Mouse (Mus musculus): ENCODE data around the gene Pitpnm3.

The Pitpnm3 gene

DNA sequence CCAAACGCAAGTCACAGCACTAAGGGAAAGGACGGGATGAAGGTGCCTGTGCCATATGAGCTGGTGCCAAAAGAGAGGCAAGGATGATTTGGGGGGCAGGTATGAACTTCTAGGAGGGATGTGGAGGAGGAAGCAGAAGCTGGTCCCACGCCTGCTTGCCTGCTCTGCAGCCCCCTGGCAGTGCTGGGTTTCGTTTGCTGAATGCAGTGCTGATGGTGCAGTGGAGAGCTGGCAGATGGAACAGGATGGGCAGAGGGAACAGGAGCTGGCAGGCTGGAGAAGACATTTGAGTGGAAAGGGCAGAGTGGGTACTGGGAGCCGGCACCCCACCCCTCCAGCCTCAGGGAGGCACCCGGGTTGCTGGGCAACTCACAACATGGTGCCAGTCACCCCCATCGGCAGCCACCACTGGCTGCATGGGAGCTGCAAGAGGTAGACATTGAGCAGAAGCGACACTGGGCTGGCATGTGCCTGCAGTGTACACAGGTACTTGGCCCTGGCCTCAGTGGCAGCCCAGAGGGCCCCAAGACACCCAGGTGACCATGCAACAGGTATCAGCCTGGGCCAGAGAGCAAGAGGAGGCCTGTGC, 86.3 kb downstream of the Pitpnm3 start:
- DNase-seq, result no peak

DNA sequence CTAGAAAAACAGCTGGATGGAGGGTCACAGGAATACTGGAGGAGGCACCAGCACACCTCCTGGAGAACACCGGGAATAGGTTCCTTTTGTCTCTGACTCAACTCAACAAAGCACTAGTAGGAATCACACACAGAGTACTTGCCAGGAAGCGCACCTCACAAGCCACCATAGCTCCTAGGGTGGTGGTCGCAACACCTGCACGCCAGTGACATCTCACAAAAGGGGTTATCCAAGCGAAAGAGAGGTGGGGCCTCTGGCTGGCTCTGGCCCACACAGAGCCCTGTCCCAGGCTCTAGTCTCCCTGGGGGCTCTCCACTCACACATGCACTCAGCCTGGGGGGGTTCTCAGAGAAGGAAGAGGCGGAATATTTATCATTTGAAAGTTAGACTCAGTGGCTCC, 86.8 kb downstream of the Pitpnm3 start:
- no peak for DNase-seq

DNA sequence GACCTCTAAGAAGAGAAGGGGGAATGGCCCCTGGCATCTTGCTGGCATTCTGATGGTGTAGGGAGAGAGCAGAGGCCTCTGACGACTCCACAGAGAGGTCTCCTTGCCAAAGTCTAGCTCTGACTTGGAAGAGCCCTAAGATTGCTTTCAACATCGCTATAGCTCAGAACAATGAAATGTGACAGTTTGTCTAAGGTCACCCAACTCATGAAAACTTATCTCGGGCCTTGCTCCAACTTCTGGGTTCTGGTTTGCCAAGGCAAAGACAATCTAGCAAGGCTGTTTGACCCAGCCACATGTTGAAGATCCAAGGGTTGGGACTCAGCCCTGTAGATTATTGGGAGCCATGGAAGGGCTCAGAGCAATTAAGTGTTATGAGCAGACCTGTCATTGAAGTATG, 91.3 kb downstream of the Pitpnm3 start:
- DNase-seq, result no peak

DNA sequence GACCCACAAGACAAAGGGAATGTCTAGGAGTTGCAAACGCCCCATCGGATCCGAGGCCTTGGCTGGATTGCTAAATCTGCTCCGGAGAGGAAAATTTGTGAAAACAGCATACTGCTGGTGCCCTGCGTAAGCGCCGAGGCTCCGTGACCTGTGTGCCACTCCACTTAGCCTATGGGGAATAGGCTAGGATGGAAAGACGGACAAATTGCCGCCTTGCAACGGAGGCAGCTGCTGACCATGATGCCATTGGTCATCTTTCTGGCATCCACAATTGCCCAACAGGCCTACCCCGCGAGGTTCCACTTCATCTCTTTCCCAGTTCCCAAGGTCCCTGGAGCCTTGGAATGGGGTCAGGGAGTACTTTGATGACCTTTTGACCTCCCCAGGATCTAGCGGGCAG, 92.9 kb downstream of the Pitpnm3 start:
- no peak for DNase-seq

DNA sequence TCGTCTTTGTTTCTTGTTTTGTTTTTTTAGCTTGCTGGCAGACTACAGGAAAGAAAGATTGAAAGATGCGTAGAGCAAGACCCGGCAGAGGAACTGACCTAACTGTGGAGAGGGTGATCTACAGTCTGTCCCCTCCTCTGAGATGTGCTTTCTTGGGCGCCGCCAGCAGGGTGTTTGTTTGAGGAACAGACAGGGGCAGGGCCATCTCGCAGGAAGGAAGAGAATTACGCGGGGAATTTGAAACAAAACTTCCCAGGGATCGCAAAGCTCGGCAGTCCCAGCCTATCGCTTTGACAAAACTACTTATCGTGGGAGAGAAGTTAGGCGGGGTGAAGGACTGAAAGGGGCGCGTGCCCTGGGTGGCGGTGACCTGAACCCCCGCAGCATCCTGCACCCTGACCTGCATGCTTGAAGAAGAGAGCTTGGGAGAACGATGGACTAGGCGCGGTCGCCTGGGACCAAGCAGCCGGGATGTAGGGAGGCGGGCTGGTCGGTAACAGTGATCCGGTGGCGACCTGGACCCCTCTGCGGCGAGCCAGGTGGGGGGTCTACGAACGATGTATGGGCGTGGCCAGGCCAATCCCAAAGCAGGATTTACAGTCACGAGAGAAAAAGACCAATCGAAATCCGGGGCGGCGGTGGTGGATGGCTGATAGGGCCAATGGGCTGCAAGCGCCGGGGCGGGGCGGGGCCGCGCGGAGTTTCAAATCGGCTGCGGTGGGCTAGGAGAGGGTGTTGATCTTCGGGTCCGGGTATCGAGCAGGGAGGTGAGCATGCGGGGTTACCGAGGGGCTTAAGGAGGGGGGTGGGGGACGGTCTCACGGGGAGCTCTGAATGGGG, 93.6 kb downstream of the Pitpnm3 start, which contains the start of gene Pimreg:
TSS of gene Pimreg (plus strand) at position 265 of the 840 bp plus-strand sequence.
- peak; percentile 78 to 81 for DNase-seq

DNA sequence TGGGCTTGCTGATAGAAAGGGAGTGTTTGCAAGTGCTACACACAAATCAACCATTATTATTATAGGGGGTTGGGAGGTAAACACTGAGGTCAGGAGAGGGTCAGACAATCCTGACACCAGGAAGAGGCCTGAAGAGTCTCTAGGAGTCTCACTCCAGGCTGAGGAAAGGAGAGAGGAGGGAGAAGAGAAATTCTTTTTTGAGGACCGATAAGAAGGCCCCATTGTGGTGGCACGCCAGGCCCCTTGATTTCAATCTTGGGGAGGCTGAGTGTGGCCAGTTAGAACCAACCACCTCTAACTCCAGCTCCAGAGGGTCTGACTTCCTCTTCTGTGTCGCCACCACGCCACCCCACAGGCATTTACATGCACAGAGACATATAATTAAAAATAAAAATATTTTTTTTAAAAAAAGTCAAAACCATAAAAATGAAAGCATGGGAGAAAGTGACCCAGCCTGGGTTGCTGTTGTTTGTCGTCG, 94.2 kb downstream of the Pitpnm3 start:
- no peak for DNase-seq

DNA sequence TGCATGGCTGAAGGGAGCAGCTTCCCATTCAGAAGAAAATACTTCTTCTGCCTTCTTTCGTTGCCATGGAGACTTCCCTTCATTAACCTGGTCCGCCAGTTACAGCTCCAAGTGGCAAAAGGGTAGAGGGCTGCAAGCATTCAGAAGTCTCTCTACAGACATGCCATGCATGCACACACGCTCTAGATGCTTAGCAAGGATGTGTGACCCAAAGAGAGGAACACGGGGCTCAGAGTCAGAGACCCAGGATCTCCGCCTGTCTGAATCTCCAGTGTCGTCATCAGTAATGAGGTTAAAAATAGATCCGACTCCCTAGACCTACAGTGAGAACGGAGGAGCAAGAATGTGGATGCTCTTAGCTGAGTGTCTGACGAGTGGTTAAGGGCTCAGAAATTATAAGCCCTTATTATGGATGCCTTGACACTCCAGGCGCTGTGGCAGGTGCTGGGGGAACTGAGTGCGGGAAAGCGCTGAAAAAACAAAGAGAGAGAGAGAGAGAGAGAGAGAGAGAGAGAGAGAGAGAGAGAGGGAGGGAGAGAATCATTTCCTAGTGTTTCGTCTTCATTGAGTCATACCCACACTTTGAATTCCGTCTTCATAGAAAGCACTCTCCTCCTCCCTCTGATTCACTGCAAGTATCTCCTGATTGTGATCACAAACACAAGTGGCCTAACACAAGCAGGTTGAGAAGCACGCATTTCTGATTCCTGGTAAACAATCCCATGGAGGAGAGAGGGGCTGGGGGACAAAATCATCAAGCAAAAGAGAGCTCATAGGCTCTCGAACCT, 95.8 kb downstream of the Pitpnm3 start:
- DNase-seq, result no peak

DNA sequence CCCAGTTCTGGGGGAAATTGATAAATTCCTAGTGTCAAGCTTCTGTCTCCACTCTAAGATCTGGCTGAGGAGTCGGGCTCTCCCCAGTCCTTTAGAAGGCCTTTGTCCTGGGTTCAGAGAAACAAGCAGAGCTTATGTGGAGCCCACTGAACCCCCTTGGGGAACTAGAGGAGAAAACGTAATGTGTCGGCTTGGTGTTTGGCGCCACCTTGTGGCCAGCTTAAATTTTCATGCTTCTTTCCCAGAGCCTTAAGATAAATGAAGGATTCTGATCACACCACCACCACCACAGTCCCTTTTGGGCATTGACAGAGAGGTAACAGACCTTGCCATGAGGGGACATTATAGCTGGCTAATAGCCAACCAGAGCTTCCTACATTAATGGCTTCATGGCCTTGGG, 97.6 kb downstream of the Pitpnm3 start:
- peak; percentile 76 to 85 for DNase-seq

DNA sequence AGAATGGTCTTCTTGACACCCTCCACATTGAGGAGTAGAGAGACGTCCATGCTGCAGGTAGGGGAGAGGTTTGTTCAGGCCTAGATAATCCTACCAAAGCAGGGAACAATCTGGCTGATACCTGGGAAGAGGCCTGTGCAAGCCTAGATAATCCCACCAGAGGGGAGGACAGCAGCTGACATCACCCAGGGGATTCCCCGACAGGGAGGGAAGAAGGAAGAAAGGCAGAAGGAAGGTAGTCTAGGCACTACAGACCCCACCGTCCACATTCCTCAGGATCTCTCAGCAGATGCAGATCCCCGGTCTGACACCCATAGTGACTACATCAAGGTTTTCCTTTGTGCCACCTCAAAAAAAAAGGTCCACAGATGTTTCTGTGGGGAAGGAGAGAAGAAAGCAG, 98.2 kb downstream of the Pitpnm3 start, which contains the start of gene Aipl1:
TSS of gene Aipl1 (minus strand) at position 101 of the 400 bp plus-strand sequence.
- DNase-seq, result no peak

DNA sequence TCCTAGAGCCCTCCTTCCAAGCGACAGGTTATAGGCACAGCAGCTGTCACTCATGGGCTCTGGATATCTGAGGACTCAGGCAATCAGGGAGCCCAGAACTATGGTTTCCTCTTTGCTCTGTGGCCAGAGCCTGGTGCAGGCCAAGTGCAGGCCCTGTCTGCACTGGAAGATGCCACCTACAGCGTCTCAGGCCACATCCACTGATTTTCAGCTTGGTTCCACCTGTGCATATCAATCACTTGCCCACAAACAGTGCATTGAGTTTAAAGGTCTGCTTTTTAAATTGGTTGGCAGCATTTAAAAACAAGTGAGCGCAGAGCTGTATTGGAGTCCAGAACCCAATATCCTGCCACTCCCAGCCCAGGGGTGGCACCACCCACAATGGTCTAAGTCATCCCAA, 103.0 kb downstream of the Pitpnm3 start:
- no peak for DNase-seq

DNA sequence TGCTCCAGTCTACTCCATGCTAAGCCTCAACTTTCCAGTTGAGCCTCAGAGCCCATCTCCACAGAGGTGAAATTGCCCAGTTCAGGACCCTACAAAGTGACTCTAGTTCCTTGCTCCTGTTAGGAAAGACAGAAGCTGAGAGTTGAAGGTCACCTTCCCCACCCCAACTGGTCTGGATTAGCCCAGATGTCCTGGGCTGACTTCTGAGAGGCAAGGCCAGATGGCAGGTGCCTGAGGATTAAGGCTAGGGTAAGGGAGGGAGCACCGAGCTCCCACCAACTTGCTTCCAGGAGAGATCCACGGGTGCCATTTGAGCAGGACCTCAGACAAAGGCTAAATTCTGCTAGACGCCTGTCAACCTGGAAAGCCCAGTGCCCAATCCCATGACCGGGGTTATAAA, 103.5 kb downstream of the Pitpnm3 start:
- DNase-seq, result no peak

DNA sequence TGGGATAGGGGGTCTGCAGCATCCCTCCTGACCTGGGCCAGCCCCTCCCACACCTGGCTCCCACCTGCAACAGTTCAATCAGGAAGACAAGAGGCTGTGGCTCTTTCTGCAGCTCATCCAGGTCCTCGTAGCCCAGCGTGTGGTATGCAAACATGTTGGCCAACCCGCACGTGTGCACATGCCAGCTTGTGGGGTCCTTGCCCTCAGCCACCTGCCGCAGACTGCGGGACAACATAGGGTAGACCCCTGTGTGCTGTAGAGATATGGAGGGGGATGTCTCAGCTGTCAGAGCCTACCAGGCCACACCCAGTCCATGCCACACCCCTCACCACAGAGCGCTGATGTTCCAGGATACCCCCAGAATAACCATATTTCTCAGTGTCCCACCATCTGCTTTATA, 104.2 kb downstream of the Pitpnm3 start:
- no peak for DNase-seq

DNA sequence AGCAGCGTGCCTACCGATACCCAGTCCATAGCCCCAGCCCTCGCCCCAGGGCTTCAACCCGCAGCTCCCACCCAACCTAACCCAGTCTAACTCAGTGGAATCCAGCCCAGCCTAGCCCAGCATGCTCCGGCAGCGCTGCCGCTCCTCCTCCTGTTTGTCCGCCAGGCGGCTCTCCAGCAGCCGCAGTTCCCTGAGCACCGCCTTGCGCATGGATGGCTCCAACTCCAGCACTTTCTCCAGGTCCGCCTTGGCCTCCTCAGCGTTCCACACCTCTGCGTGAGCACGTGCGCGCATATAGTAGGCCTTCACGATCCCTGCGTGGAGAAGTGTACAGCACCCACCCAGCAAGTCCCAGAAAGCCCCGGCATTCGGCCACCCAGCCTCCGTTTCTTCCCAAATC, 106.4 kb downstream of the Pitpnm3 start:
- DNase-seq, result peak; percentile 29 to 30

DNA sequence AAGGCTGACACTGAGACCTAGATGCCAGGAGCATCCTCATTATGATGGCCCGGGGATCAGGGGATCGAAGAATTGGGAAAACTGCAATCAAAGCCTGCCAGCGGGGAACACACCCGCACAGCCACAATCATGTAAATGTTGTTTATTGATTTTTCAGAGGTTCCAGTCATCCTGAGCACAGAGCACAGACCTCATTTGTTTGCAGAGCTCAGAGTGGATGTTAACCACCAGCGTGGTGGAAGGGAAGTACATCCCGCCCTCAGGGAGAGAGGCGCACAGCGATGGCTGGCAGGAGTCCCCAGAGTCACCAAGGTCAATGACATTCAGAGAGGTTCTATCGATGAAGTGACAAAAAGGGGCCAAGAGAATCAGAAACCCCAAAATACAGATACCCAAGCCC, 107.7 kb downstream of the Pitpnm3 start:
- DNase-seq, result no peak

DNA sequence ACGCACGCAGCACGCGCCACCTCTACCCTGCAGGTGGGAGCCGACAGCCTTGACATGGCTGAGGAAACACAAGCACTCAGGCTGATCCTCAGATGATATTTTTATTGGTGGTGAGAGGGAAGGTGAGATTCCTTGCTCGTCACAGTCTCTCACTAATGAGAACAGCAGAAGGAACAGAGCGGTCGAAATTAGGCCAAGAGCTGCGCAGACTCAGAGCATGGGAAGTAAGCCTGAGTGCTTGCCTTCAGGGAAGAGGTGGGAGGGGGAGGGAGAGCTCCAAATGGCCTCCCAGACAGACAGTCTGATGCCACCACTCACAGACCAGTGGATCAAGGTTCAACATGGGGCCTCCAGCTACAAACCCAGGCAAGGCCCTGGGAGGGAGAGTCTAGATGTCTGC, 109.1 kb downstream of the Pitpnm3 start:
- no peak for DNase-seq

DNA sequence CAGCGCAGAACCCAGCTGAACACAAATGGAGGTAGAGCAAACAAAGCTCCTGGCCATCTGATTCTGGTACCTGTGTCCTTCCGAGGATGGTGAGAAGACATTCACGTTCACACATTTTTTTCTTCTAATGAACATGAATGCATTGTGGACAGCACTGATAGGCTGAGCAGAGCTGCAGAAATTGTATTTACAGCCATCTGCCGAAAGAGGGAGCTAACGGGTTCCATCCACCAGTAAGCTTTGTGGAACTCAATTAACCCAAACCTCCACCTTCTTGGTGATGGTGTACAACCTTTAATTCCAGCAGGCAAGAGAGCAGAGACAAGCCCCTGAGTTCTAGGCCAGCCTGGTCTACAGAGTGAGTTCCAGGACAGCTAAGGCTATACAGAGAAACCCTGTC, 109.7 kb downstream of the Pitpnm3 start:
- DNase-seq, result no peak

DNA sequence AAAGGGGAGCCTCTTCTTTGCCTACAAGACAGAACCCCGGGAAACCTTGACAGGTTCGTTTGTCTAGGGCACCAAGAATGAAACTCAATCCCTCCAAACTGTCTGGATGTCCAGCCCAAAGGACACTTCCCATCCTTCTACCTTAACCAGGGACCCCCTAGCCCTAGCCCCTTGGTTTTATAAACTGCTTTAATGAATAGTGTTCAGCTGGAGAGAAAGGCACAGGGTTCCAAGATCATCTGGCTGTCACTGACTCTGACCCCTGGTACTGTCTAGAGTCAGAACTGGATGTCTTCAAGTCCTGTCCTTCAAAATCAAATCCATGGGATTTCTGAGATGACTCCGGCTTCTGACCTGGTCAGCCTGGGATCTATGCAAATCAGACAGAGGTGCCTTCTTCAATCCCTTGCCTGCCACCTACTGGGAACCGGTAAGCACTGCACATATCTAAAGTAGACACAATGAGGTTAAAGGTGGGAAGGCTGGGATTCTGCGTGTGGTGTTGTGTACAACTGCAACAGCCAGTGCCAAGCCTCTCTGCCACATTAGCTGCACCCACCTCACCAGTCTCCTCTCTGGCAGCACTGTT, 111.3 kb downstream of the Pitpnm3 start:
- peak; percentile 77 to 85 for DNase-seq

DNA sequence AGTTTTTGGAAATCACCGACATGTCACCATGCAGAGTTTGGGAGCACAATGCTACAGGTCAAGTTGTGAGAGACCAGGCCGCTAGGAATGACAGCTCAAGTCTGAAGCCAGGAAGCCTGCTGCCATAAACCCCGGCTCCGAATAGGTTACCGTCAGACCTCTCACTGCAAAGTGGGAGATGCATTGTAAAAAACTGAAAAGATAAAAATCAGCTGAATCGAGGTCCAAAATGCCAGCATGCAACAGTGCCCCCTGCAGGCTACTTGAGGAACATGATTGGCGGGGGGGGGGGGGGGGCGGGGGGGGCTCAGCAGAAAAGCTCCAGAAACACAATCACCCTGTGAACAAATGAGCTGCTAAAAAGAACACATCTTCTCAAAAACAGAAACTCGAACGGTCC, 112.0 kb downstream of the Pitpnm3 start:
- peak; percentile 37 to 54 for DNase-seq

DNA sequence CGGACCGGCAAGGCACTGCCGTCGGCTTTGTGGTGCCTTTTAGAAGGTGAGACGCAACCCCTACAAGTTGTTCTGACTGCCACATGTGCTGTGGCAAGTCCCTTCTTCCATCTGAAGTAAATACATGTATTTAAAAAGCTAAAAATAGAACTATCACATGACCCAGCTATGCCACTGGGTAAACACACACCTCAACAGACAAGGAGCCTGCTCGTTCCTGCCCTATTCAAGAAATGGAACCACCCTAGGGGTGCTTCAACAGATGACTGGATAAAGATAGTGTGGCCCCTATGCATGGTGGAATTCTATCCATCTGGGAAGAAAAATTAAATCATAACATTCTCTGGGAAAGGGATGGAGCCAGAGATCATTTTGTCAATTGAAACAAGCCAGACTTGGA, 112.8 kb downstream of the Pitpnm3 start:
- no peak for DNase-seq

DNA sequence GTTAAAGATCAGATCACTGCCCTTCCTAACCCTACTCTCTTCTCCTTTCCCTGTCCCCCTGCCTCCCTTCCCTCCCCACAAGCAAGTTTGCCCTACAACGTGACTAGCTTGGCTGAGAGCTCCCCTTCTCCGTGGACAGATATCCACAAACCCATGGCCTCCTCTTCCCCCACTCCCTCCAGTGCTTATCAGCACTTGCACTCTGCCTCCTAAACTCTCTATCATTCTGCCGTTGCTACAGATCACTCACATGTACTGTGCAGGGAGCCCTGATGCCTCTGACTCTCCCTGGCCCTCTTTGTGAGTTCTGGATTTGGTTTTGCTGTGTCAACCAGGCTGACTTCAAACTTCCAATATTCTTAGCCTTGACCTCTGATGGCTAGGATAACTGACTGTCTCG, 114.6 kb downstream of the Pitpnm3 start:
- no peak for DNase-seq

DNA sequence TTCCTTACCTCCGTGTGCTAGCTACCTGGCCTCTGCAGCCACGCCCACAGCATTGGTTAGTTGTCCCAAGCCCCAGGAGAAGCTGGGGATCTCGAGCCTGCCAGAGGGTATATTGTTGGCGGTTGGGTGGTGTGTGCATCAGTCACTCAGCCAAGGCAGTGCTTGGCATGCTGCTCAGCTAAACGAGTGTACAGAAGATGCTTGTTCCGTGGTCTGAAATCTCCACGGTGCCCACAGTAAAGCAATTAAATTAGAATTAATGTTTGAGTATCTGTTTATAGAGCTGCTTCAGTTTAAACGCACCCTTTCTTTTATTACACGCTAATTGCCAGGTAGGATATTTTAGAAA, 118.4 kb downstream of the Pitpnm3 start:
- DNase-seq, result no peak

DNA sequence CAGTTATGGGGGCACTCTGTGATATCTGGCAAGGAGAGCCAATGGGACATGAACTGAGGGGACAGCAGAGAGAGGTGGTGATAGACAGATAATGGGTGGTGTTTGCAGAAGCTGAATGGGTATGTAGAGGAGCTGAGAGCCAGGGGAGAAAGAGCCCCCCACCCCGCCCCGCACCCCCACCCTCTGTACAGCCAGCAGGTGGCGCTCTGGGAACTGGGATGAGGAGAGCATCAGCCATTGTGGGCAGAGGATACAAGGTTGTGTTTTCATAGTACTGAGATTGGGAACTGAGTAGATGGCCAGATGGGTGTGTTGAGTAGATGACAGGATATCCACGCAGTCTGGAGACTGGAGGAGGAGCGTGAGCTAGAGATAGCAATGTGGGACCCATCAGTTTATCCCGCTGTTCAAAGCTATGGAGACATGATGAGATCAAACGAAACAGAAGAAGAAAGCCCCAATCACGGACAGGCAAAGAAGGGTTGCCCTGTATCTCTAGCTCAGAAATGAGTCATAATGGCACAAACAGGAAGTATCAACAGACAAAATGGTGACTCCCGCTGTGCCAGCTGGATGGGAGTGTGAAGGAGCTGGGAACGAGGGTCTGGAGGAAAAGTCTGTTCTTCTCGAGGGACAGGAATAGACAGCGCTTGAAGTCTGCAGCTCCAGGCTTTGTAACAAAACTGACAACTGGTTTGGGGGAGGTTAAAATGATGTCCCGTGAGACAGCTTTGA, 118.9 kb downstream of the Pitpnm3 start:
- DNase-seq, result no peak

DNA sequence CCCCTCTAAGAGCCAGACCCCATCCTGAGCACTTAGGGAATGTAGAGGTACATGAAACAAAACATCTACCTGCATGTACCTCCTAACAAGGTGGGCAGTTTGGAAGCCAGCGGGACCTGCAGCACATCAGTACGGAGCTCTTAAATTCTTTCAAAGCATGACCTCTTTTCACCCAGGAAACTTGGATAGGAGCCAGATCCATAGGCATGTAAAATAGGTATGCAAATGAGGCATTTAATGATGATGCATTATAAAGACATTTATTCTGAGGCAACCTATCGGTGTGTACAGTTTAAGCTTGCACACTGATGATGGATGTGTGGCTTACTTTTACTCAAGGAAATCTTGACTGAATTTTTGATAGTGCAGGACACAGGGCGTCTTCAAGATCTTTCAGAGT, 120.9 kb downstream of the Pitpnm3 start:
- no peak for DNase-seq

All from cerebellum, postnatal 36 days (tissue).